Mouse (Mus musculus) small intestine, adult 2 months (tissue): ENCODE data around the gene Add1. TPM values are rescaled to one million over a fixed set of nuclear protein-coding genes. Genes with fewer than 3 reads are reported as not detected.

Experiments used
- H3K27ac ChIP-seq: fragments of 200-500 bp; 2 replicates; pipeline ENCODE4 v1.5.1; 2012; ENCODE audit warnings: low read depth, low read length, control low read depth, inconsistent platforms; ENCODE audit not compliant: insufficient read depth
- H3K27me3 ChIP-seq: fragments of 200-500 bp; 2 replicates; pipeline ENCODE4 v1.6.1; 2012; ENCODE audit warnings: mild to moderate bottlenecking, moderate library complexity, low read length, inconsistent platforms; ENCODE audit not compliant: control insufficient read depth, insufficient read depth
- H3K36me3 ChIP-seq: fragments of 200-500 bp; 2 replicates; pipeline ENCODE4 v1.6.1; 2012; ENCODE audit warnings: mild to moderate bottlenecking, low read length, control low read depth, inconsistent platforms; ENCODE audit not compliant: control insufficient read depth, insufficient read depth
- H3K4me1 ChIP-seq: fragments of 200-500 bp; 2 replicates; pipeline ENCODE4 v1.6.1; 2012; ENCODE audit warnings: low read length, inconsistent platforms, mixed read lengths; ENCODE audit not compliant: control insufficient read depth, insufficient read depth, insufficient read length
- H3K4me3 ChIP-seq: fragments of 200-500 bp; 2 replicates; pipeline ENCODE4 v1.5.1; 2012; ENCODE audit warnings: low read depth, mild to moderate bottlenecking, control low read depth, inconsistent platforms, low read length, moderate library complexity
- CTCF ChIP-seq: fragments of 200-500 bp; IDR thresholded peaks from 2 replicates; pipeline ENCODE4 v1.5.1; 2012; ENCODE audit warnings: low read depth, mild to moderate bottlenecking, control low read depth, inconsistent platforms, low read length, moderate library complexity, mixed read lengths; ENCODE audit not compliant: insufficient replicate concordance, insufficient read length; ENCODE audit errors: extremely low read depth
- POLR2A ChIP-seq: fragments of 200-500 bp; IDR thresholded peaks from 2 replicates; pipeline ENCODE4 v1.6.1; 2012; ENCODE audit warnings: low read depth, mild to moderate bottlenecking, control low read depth, inconsistent platforms, low read length, moderate library complexity
- WGBS: fragments of 180-500 bp; shearing (Covaris S2); methylation state at CpG from one replicate; pipeline ENCODE4 v1.1.7; 2018; 5-methylcytosine and 5-hydroxymethylcytosine counted together
- polyA plus RNA-seq: library from polyadenylated mRNA; depleted of rRNA; stranded (reverse); fragments of >200 nt; gene quantifications from 2 replicates; pipeline ENCODE4 v1.2.3, GENCODE M21; 2012; rRNA removed

Add1 gene
- polyA plus RNA-seq, result 42.7 and 160 TPM in 2 replicates

DNA sequence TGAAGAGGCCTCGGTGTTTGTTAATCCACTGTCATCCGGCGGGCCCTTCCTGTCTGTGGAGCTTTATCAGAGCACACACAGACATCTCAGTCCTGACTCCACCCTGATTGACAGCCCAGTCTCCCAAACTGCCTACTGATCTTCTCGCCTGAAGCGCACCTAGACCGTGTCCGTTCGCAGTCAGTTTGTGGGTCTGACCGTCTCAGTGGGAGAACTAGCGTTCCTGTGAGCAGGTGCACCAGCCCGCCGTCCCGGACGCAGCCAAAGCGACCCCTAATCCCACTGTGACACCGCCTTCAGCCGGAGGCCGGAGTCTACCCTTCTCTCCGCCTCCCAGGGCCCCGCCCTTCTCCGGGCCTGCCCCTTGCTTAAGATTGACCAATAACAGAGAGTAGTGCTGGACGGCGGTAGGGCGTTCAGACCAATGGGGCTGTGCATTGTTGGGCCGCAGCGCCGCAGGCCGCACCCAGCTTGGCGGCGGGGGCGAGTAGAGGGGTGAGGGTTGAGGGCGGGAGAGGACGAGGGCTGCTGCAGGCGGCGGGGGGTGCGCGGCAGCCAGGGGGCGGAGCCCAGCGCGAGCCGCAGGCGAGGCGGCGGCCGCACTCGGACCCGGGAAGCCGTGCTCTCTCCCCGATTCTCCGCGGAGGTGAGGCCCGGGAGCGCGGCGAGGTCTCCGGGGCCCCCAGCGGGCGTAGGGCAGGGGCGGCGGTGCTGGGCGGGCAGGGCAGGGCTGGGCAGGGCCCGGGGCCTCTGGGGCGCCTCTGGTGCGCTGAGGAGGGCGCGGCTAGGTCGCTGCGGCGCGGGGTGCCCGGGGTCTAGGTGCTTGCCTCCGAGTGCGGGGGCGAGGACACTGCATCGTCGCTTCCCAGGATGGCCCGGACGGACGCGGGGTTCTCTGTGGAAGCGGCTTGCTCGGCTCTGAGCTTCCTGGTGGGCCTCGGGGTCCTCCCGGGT, at the start of gene Add1:
Gene Add1, plus strand, starts transcription at position 397 of the 954 bp plus-strand sequence.
- Histone ChIP-seq H3K4me1 (peaks cover 7% of the 10 kb centered on the region), H3K36me3 (no peaks in the 10 kb centered on the region), H3K4me3 (peak within 1 kb of the TSS; percentile 85), H3K27ac (peak within 1 kb of the TSS; percentile 95), H3K27me3 (no peaks in the 10 kb centered on the region)
- under 1% methylated on average over 83 of the region's 84 CpGs for WGBS
- TF ChIP-seq CTCF, result no peak
- TF ChIP-seq POLR2A, result peak; percentile 86

DNA sequence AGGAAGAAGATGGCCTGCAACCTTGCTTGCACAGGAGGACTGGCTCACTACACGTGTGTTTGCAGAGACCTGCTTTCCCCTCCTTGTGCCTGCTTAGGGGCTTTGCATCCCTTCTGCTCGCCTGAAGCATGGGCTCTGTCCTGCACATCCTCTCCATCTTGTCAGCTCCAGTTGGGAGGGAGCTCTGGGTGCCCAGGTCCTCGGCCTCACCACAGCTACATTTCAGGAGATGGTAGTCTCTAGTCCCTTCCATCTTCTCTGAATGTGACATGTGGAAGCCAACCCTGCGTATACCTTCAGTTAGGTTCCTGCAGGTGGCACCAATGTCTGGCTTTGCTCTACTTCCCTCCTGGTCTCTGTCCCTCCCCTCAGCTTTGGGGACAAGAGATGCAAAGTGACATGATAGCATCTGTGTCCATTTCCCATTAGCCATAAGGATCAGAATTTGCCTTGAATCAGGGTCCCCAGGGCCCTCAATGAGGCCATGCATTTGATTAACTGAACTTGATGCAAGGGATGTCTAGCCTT, 49.4 kb upstream of the Add1 start:
- TF ChIP-seq POLR2A (no peak), CTCF (no peak)
- Histone ChIP-seq H3K4me1 (peaks cover 27% of the 10 kb centered on the region), H3K36me3 (no peaks in the 10 kb centered on the region), H3K27me3 (no peaks in the 10 kb centered on the region), H3K4me3 (no peak overlapping the region), H3K27ac (0 out of 2 replicates have a peak overlapping the region, but pooled peaks have one; percentile 16)
- WGBS, result 58% methylated on average over 4 of the region's 4 CpGs

DNA sequence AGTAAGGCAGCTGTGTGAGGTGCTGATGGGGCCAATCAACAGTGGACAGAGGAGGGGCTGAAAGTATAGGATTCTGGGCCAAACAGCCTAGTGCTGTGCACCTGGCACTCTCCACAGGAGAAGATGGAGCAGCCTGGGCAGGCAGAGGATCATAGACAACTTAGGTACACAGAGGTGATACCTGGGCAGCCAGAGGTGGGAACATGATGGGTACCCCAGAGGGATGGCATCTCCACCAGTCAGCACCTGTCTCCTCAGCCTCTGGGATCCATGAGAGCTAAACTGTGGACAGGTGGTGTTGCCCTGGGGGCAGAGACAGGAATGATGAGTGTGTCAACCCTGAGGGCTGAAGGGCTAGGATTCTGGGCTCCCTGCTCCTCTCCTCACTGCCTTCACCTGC, 49.0 kb upstream of the Add1 start:
- Histone ChIP-seq H3K36me3 (no peaks in the 10 kb centered on the region), H3K27ac (0 out of 2 replicates have a peak overlapping the region, but pooled peaks have one; percentile 16), H3K4me3 (no peak overlapping the region), H3K4me1 (peaks cover 30% of the 10 kb centered on the region), H3K27me3 (no peaks in the 10 kb centered on the region)
- TF ChIP-seq POLR2A (no peak), CTCF (no peak)

DNA sequence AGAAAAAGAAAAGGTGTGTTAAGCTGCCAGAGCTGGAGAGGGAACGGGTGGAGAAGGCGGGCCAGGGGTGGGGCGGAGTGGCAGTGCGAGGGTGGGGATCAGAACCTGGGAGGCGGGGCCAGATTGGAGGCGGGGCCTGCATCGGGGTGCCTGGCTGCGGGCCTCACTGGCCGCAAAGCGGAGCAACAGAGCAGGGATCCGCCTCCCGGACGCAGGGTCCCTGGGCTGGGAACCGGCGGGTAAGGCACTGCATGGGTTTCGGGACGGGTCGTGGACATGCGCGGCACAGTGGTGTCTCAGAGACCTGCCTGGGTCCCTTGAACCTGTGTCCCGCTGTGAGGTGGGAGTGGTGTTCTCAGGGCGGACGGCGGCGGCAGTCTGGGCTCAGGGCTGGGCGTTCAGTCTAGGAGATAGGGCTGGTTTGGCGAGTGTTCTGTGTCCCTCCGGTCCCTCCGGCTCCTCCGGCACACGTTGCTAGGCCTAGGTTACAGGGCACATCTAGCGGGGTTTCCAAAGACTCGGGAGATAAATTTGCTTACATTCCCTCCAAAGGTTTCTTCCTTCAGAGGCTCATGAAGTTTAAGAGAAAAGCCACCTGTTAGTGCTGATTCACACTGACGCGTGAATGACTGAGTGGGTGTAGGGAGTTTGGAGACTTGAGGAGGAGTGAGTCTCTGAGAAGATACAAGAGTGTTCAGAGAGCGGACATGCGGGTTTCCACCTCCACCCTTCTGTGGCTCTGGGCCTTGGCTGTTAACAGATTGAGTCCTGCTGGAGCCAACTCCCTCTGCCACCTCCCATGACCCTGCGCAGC, 47.6 kb upstream of the Add1 start, which contains the start of gene Sh3bp2:
Gene Sh3bp2, plus strand, starts transcription at position 176 of the 814 bp plus-strand sequence.
- Histone ChIP-seq H3K27me3 (no peaks in the 10 kb centered on the region), H3K27ac (peak within 1 kb of the TSS; percentile 17), H3K4me3 (peak within 1 kb of the TSS; percentile 76), H3K4me1 (peaks cover 40% of the 10 kb centered on the region), H3K36me3 (no peaks in the 10 kb centered on the region)
- 3% methylated on average over 38 of the region's 38 CpGs for WGBS
- no peak for TF ChIP-seq CTCF
- TF ChIP-seq POLR2A, result peak; percentile 86; the same call in 1 of the 2 replicates

DNA sequence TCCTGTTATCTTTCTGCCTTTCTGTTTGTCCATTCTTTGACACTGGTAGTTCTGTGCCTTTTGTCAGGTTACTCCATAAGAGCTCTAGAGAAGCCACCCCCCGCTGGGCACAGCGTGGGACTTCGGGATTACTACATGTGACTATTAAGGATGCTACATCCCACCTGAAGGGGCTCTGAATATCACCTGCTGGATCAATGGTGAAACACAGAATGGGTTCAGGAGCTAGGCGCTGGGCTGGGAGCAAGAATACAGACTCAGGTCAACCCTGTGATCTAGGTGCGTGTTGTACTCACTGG, 47.0 kb upstream of the Add1 start:
- Histone ChIP-seq H3K27ac (no peak overlapping the region), H3K36me3 (no peaks in the 10 kb centered on the region), H3K4me1 (peaks cover 42% of the 10 kb centered on the region), H3K4me3 (peak overlapping the region; percentile 76), H3K27me3 (no peaks in the 10 kb centered on the region)
- TF ChIP-seq POLR2A, result no peak
- peak; percentile 17; the same call in 1 of the 2 replicates for TF ChIP-seq CTCF
- 82% methylated on average over 5 of the region's 5 CpGs for WGBS

DNA sequence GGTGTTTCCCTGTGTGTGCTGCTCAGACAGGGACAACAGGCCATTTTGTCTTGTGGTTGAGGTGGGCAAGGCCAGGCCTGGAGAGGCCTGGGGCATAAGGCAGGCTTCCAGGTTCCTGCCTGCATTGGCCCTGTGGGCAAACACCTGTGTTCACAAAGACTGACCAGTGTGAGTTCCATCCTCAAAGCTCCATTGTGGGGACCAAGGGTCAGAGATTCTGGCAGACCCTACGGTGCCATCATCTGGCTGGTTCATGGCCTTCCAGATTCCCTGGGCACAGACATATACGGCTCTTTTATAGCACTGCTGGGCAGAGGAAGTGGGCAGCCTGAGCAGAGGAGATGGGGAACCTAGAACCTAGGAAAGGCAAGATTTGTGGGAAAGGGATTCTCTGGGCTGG, 46.1 kb upstream of the Add1 start:
- 95% methylated on average over 2 of the region's 2 CpGs for WGBS
- Histone ChIP-seq H3K27ac (no peak overlapping the region), H3K4me1 (peaks cover 40% of the 10 kb centered on the region), H3K36me3 (no peaks in the 10 kb centered on the region), H3K27me3 (no peaks in the 10 kb centered on the region), H3K4me3 (no peak overlapping the region)
- TF ChIP-seq CTCF (no peak), POLR2A (no peak)
